In the genomic region with DNA sequence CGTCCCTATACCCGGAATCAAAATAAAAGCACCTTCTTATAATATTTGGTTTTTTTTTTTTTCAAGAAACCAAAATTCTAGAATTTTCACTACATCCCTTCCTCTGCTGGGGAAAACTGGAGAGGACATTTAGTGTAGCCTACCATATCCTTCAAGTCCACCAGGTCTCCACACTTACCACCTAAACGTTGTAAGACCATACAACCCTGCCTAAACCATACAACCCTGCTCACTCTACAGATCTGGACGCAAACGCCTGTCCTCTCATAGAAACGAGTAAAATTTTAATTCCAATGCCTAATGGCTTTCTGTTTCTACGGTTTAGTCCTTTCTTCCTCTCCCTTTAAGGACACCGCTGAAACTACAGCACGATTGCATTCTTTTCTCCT, we compare ENCODE assay signal across 7 mouse cellular contexts. TPM values are rescaled to one million over a fixed set of nuclear protein-coding genes. Genes with fewer than 3 reads are reported as not detected.
DNase-seq lines count a peak whose midpoint lies in the region; ATAC-seq lines count a peak whose summit lies in the region.

No protein-coding gene starts in this region.

- H3K27ac ChIP-seq in neural tube, embryonic 11.5 days (ENCODE audit: low read depth, low read length), result peak overlapping the region; percentile 67
- peak overlapping the region; percentile 80 for H3K27ac ChIP-seq in forebrain, embryonic 13.5 days
- H3K27ac ChIP-seq in liver, embryonic 12.5 days, result peak overlapping the region; percentile 86
- H3K27ac ChIP-seq in stomach, embryonic 15.5 days, result peak overlapping the region; percentile 91

- peak overlapping the region; percentile 64 for H3K4me3 ChIP-seq in neural tube, embryonic 11.5 days (ENCODE audit: low read depth, low read length)
- H3K4me3 ChIP-seq in forebrain, embryonic 13.5 days, result peak overlapping the region; percentile 67
- peak overlapping the region; percentile 77 for H3K4me3 ChIP-seq in liver, embryonic 12.5 days
- peak overlapping the region; percentile 76 for H3K4me3 ChIP-seq in stomach, embryonic 15.5 days (replicated peaks)

- H3K4me1 ChIP-seq in neural tube, embryonic 11.5 days (ENCODE audit: control insufficient read depth, insufficient read depth, low read length), result no peaks in the 10 kb centered on the region
- H3K4me1 ChIP-seq in forebrain, embryonic 13.5 days, result peaks cover 6% of the 10 kb centered on the region; the same call in 1 of the 2 replicates
- H3K4me1 ChIP-seq in liver, embryonic 12.5 days, result peaks cover 21% of the 10 kb centered on the region
- H3K4me1 ChIP-seq in stomach, embryonic 15.5 days, result no peaks in the 10 kb centered on the region

- peak overlapping the region; percentile 75 for H3K9ac ChIP-seq in neural tube, embryonic 11.5 days (ENCODE audit: low read length)
- peak overlapping the region; percentile 80 for H3K9ac ChIP-seq in forebrain, embryonic 13.5 days
- H3K9ac ChIP-seq in liver, embryonic 12.5 days, result peak overlapping the region; percentile 79
- H3K9ac ChIP-seq in stomach, embryonic 15.5 days, result peak overlapping the region; percentile 48; the same call in 1 of the 2 replicates

- DNase-seq in neural tube, embryonic 11.5 days (ENCODE audit: low spot score), result no peak
- DNase-seq in neural tube, embryonic 10.5 days (ENCODE audit: extremely low spot score, low spot score), result no peak
- no peak for DNase-seq in thymus, postnatal 14 days
- no peak for DNase-seq in left cerebral cortex, adult 8-10 months (ENCODE audit: low spot score in 2 of 2)

- H3K36me3 ChIP-seq in neural tube, embryonic 11.5 days (ENCODE audit: control insufficient read depth, insufficient read depth, low read length), result 0 out of 2 replicates have a peak, but pooled peaks cover 2% of the 10 kb centered on the region
- H3K36me3 ChIP-seq in forebrain, embryonic 13.5 days (ENCODE audit: poor library complexity, severe bottlenecking), result peaks cover 59% of the 10 kb centered on the region
- H3K36me3 ChIP-seq in liver, embryonic 12.5 days, result peaks cover 9% of the 10 kb centered on the region
- H3K36me3 ChIP-seq in stomach, embryonic 15.5 days, result peaks cover 11% of the 10 kb centered on the region; the same call in 1 of the 2 replicates

- 11% methylated on average over 9 of the region's 9 CpGs for WGBS in neural tube, embryonic 11.5 days
- 14% methylated on average over 9 of the region's 9 CpGs for WGBS in forebrain, embryonic 13.5 days
- 9% methylated on average over 9 of the region's 9 CpGs for WGBS in liver, embryonic 12.5 days (ENCODE audit: insufficient replicate concordance)
- 8% methylated on average over 9 of the region's 9 CpGs for WGBS in stomach, embryonic 15.5 days

- peaks cover 16% of the 10 kb centered on the region for H3K9me3 ChIP-seq in neural tube, embryonic 11.5 days (ENCODE audit: control insufficient read depth, low read length)
- peaks cover 51% of the 10 kb centered on the region for H3K9me3 ChIP-seq in forebrain, embryonic 13.5 days (replicated peaks)
- no peaks in the 10 kb centered on the region for H3K9me3 ChIP-seq in liver, embryonic 12.5 days (replicated peaks)
- H3K9me3 ChIP-seq in stomach, embryonic 15.5 days, result no peaks in the 10 kb centered on the region

- peak overlapping the region; percentile 53 for H3K4me2 ChIP-seq in neural tube, embryonic 11.5 days (ENCODE audit: low read depth)
- H3K4me2 ChIP-seq in forebrain, embryonic 13.5 days, result peak overlapping the region; percentile 63
- H3K4me2 ChIP-seq in liver, embryonic 12.5 days, result peak overlapping the region; percentile 79
- peak overlapping the region; percentile 66 for H3K4me2 ChIP-seq in stomach, embryonic 15.5 days

- peak; percentile 47 for ATAC-seq in neural tube, embryonic 11.5 days (ENCODE audit: insufficient read depth, low FRiP score, low TSS enrichment)
- peak; percentile 41 for ATAC-seq in forebrain, embryonic 13.5 days
- ATAC-seq in liver, embryonic 12.5 days, result 0 out of 2 replicates have a peak, but pooled peaks have one; percentile 14
- no peak for ATAC-seq in stomach, embryonic 15.5 days (ENCODE audit: insufficient read depth, low FRiP score, low read depth)

- H3K27me3 ChIP-seq in neural tube, embryonic 11.5 days (ENCODE audit: control insufficient read depth, insufficient read depth, low read length), result no peaks in the 10 kb centered on the region
- H3K27me3 ChIP-seq in forebrain, embryonic 13.5 days, result no peaks in the 10 kb centered on the region
- H3K27me3 ChIP-seq in liver, embryonic 12.5 days (replicated peaks), result no peaks in the 10 kb centered on the region
- H3K27me3 ChIP-seq in stomach, embryonic 15.5 days (replicated peaks), result no peaks in the 10 kb centered on the region

RNA-seq across cellular contexts. Expression of a gene that starts 0.6 kb away (rescaled TPM):
- polyA plus RNA-seq in neural tube, embryonic 11.5 days (2014; fragmentation: Nextera tagmentation; extraction: Ambion mirVana), result 18.0 and 20.1 TPM in 2 replicates
- 17.6 and 19.4 TPM in 2 replicates for polyA plus RNA-seq in forebrain, embryonic 13.5 days (2015; fragmentation: Nextera tagmentation; extraction: Ambion mirVana)
- 6.0 and 6.4 TPM in 2 replicates for polyA plus RNA-seq in liver, embryonic 12.5 days (2016; fragmentation: Nextera tagmentation; extraction: Ambion mirVana)
- 9.0 and 11.2 TPM in 2 replicates for polyA plus RNA-seq in stomach, embryonic 15.5 days (2015; fragmentation: Nextera tagmentation; extraction: Ambion mirVana)
- 10 to 100 TPM; 54.3 to 60.0 (median 58.0) TPM for total RNA-seq in left cerebral cortex, adult 8-10 months (2022)

RNA-seq across cellular contexts. Expression of a gene that starts 18.6 kb away (rescaled TPM):
- polyA plus RNA-seq in neural tube, embryonic 11.5 days (2014; fragmentation: Nextera tagmentation; extraction: Ambion mirVana), result not detected in 2 replicates
- polyA plus RNA-seq in forebrain, embryonic 13.5 days (2015; fragmentation: Nextera tagmentation; extraction: Ambion mirVana), result not detected in 2 replicates
- not detected in 2 replicates for polyA plus RNA-seq in liver, embryonic 12.5 days (2016; fragmentation: Nextera tagmentation; extraction: Ambion mirVana)
- not detected in 2 replicates for polyA plus RNA-seq in stomach, embryonic 15.5 days (2015; fragmentation: Nextera tagmentation; extraction: Ambion mirVana)
- 1 to 10 TPM in 1 of 4 experiments, under 1 TPM in 2, not detected in 1; 0.64 to 1.1 (median 0.98) TPM for total RNA-seq in left cerebral cortex, adult 8-10 months (2022)
